Comparison of ENCODE assay signal across 9 mouse cellular contexts in the genomic region with DNA sequence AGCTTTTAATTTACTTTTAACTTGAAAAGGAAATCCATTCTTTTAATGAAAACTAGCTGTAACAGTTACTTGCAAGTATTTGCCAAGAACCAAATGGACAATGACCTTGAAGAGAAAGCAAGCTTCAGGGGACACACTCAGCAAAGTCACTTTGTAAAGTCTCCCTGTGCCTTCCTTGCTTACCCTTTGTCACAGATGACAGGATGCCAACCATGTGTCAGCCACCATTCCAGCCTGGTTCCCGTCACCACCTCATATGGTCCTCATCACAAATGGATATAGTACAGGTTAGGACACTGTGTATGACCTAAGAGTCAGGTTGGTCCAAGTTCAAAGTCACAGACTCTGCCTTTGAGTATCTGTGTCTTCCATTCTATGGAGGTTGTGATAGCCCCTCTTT.
"Had no signal": no experiment of that assay in that cellular context is flagged by ENCODE, and none has a peak within 500 bp of the region (broad histone marks: within the 10 kb centered on the region; RNA-seq: fewer than 3 reads in every experiment).

No protein-coding gene starts in this region.

- H3K27me3 ChIP-seq: stomach, embryonic 15.5 days had no signal

- H3K4me3 ChIP-seq: limb, embryonic 15.5 days; liver, embryonic 13.5 days; midbrain, embryonic 13.5 days; stomach, embryonic 15.5 days had no signal

- H3K27ac ChIP-seq: limb, embryonic 15.5 days; liver, embryonic 13.5 days; midbrain, embryonic 13.5 days; stomach, embryonic 15.5 days had no signal

- H3K36me3 ChIP-seq: limb, embryonic 15.5 days; liver, embryonic 13.5 days; midbrain, embryonic 13.5 days; stomach, embryonic 15.5 days had no signal

- ATAC-seq: liver, postnatal 0 days; midbrain, embryonic 13.5 days had no signal

- H3K9me3 ChIP-seq: limb, embryonic 15.5 days; liver, embryonic 13.5 days; midbrain, embryonic 13.5 days; stomach, embryonic 15.5 days had no signal

- H3K9ac ChIP-seq: limb, embryonic 15.5 days; liver, embryonic 13.5 days; liver, postnatal 0 days; midbrain, embryonic 13.5 days; stomach, embryonic 15.5 days had no signal

- DNase-seq: kidney, postnatal 10 days; liver, embryonic 13.5 days; liver, postnatal 0 days; right cerebral cortex, postnatal 14 days; thymus, adult 2 months; thymus, postnatal 25 days had no signal

- H3K4me2 ChIP-seq: limb, embryonic 15.5 days; liver, embryonic 13.5 days; midbrain, embryonic 13.5 days; stomach, embryonic 15.5 days had no signal
